ENCODE assay signal across 8 mouse cellular contexts in the genomic region with DNA sequence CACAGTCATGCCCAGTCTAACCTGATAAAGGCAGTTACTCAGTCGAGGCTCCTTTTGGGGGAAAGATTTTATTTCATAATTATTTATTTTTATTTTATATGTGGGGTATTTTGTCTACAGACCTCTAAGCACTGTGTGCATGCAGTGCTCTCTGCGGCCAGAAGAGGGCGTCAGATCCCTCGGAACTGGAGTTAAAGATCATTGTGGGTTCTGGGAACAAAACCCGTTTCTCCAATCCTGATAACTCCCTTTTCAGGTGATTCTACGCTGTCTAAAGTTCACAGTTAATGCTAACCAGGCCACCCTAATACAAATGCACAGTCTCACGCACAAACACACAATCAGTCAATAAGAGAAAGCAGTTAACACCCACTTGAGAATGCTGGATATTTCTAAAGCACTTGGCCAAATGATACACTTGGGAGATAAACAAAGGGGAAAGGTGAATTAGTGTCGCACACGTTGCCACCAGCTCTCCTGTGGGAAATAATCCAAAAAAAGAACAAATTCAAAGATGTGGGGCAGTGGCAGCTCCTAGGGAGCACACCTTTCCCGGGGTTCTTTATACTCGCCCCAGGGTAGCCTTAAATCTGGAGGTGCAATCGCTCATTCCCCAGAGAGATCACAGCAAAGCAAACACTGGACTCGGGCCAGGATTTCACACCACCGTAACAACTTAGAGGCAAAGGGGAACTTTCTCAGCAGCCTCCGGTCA.
DNase-seq lines count a peak whose midpoint lies in the region; ATAC-seq and TF ChIP-seq lines count a peak whose summit lies in the region.

No protein-coding gene starts in this region.

- H3K4me3 ChIP-seq in gastrocnemius, adult 2 months, result peak overlapping the region; percentile 50
- H3K4me3 ChIP-seq in hindbrain, embryonic 12.5 days, result peak overlapping the region; percentile 2; the same call in 1 of the 2 replicates
- H3K4me3 ChIP-seq in liver, embryonic 14.5 days (ENCODE audit: insufficient read depth in 1 of 2, low read depth in 2 of 2, low read length in 2 of 2), result no peak overlapping the region
- H3K4me3 ChIP-seq in stomach, embryonic 14.5 days (ENCODE audit: low read depth, low read length), result no peak overlapping the region

- intact Hi-C loops in gastrocnemius, adult 2 months (cut with DNase I), result no loop called here
- intact Hi-C loops in left cerebral cortex, postnatal 36 days (cut with DNase I), result no loop called here

- peak; percentile 35; the same call in 1 of the 2 replicates for ATAC-seq in hindbrain, embryonic 12.5 days (ENCODE audit: low FRiP score)
- ATAC-seq in liver, embryonic 14.5 days (ENCODE audit: insufficient read depth), result no peak
- ATAC-seq in stomach, embryonic 14.5 days (ENCODE audit: insufficient number of reproducible peaks, insufficient read depth, low FRiP score, low read depth), result peak; percentile 42; the same call in 1 of the 2 replicates

- H3K36me3 ChIP-seq in hindbrain, embryonic 12.5 days, result no peaks in the 10 kb centered on the region
- no peaks in the 10 kb centered on the region for H3K36me3 ChIP-seq in liver, embryonic 14.5 days (replicated peaks; ENCODE audit: control insufficient read depth, insufficient read depth, low read depth)
- H3K36me3 ChIP-seq in stomach, embryonic 14.5 days (ENCODE audit: control insufficient read depth, insufficient read depth, low read length), result no peaks in the 10 kb centered on the region

- peak; percentile 45 for TF ChIP-seq CTCF in gastrocnemius, adult 2 months (IDR thresholded peaks at IDR 0.05)
- peak; percentile 41 for TF ChIP-seq CTCF in liver, embryonic 14.5 days (IDR thresholded peaks at IDR 0.05; ENCODE audit: low read depth)

- 0 out of 2 replicates have a peak, but pooled peaks cover 3% of the 10 kb centered on the region for H3K27me3 ChIP-seq in hindbrain, embryonic 12.5 days
- no peaks in the 10 kb centered on the region for H3K27me3 ChIP-seq in liver, embryonic 14.5 days (ENCODE audit: control insufficient read depth, insufficient read depth, low read length)
- H3K27me3 ChIP-seq in stomach, embryonic 14.5 days (ENCODE audit: control insufficient read depth, insufficient read depth, low read length), result no peaks in the 10 kb centered on the region

- H3K9ac ChIP-seq in hindbrain, embryonic 12.5 days, result no peak overlapping the region
- H3K9ac ChIP-seq in liver, embryonic 14.5 days (replicated peaks), result no peak overlapping the region
- H3K9ac ChIP-seq in stomach, embryonic 14.5 days (replicated peaks; ENCODE audit: low read depth, low read length), result no peak overlapping the region

- 14% methylated on average over 15 of the region's 15 CpGs for WGBS in hindbrain, embryonic 12.5 days
- 10% methylated on average over 15 of the region's 15 CpGs for WGBS in liver, embryonic 14.5 days (ENCODE audit: insufficient replicate concordance)
- WGBS in stomach, embryonic 14.5 days, result 11% methylated on average over 15 of the region's 15 CpGs

- peak overlapping the region; percentile 37 for H3K4me2 ChIP-seq in hindbrain, embryonic 12.5 days (replicated peaks)
- H3K4me2 ChIP-seq in liver, embryonic 14.5 days (ENCODE audit: low read depth), result 0 out of 2 replicates have a peak overlapping the region, but pooled peaks have one; percentile 6
- peak overlapping the region; percentile 13 for H3K4me2 ChIP-seq in stomach, embryonic 14.5 days (replicated peaks; ENCODE audit: low read depth, low read length)

- no peak for DNase-seq in gastrocnemius, adult 2 months
- no peak for DNase-seq in gastrocnemius, adult 18-20 months (ENCODE audit: low spot score)
- DNase-seq in ZHBTc4 (ENCODE audit: low read depth, low spot score), result peak; percentile 55
- DNase-seq in liver, embryonic 14.5 days (ENCODE audit: low read depth in 3 of 3, low spot score in 3 of 3), result no peak
- DNase-seq in layer of hippocampus, postnatal 14 days (ENCODE audit: low spot score in 2 of 2), result no peak
- DNase-seq in left cerebral cortex, postnatal 36 days (ENCODE audit: low spot score in 2 of 2), result no peak

- no peaks in the 10 kb centered on the region for H3K4me1 ChIP-seq in hindbrain, embryonic 12.5 days
- peaks cover 0 to 2% of the 10 kb centered on the region in 2 experiments; a peak in 2 of 4 replicates for H3K4me1 ChIP-seq in liver, embryonic 14.5 days (replicated peaks; ENCODE audit: control insufficient read depth in 2 of 2, insufficient read depth in 2 of 2, low read length in 1 of 2)
- H3K4me1 ChIP-seq in stomach, embryonic 14.5 days (ENCODE audit: control insufficient read depth, insufficient read depth, low read length), result 0 out of 2 replicates have a peak, but pooled peaks cover 2% of the 10 kb centered on the region

- TF ChIP-seq EP300 in liver, embryonic 14.5 days (IDR thresholded peaks at IDR 0.05; ENCODE audit: low read depth), result no peak

- peak overlapping the region; percentile 31; the same call in 1 of the 2 replicates for H3K27ac ChIP-seq in gastrocnemius, adult 2 months
- no peak overlapping the region for H3K27ac ChIP-seq in hindbrain, embryonic 12.5 days
- H3K27ac ChIP-seq in liver, embryonic 14.5 days, result no peak overlapping the region
- H3K27ac ChIP-seq in stomach, embryonic 14.5 days (ENCODE audit: low read length), result no peak overlapping the region; the same call in 1 of the 2 replicates

- H3K9me3 ChIP-seq in hindbrain, embryonic 12.5 days (replicated peaks), result no peaks in the 10 kb centered on the region
- H3K9me3 ChIP-seq in liver, embryonic 14.5 days (ENCODE audit: control insufficient read depth, low read length), result no peaks in the 10 kb centered on the region
- H3K9me3 ChIP-seq in stomach, embryonic 14.5 days (ENCODE audit: control insufficient read depth, low read depth, low read length), result no peaks in the 10 kb centered on the region

Comparison
In these comparisons a context has a peak if more than half of its experiments do, and no peak if none do; other contexts are left out.
1. H3K4me3 ChIP-seq: peak in gastrocnemius, adult 2 months (single experiment) and hindbrain, embryonic 12.5 days (single experiment); none in liver, embryonic 14.5 days (0 of 2) and stomach, embryonic 14.5 days (single experiment).
2. Peak in every context shown above with its lines, with median percentiles within 50 percentile points of each other: H3K4me2 ChIP-seq.